Mouse (Mus musculus) neural tube, embryonic 11.5 days (tissue): ENCODE measurements around the gene Arid3b. TPM values are rescaled to one million over a fixed set of nuclear protein-coding genes. Genes with fewer than 3 reads are reported as not detected.

ENCODE experiments used
- ATAC-seq: fragments of 200-750 bp; cut with Nextera tagmentation; 2 replicates; pipeline ENCODE4 v1.8.0; 2017; ENCODE audit warnings: moderate number of reproducible peaks, mild to moderate bottlenecking, moderate TSS enrichment, moderate library complexity; ENCODE audit not compliant: insufficient read depth, low FRiP score, low TSS enrichment
- DNase-seq: peaks from one replicate; pipeline ENCODE4 v3.0.0-alpha.2; 2015; ENCODE audit warnings: low spot score
- H3K27ac ChIP-seq: fragments of 300-500 bp; sonication (generic); 2 replicates; pipeline ENCODE4 v1.5.1; 2014; ENCODE audit warnings: low read depth, mild to moderate bottlenecking, low read length
- H3K27me3 ChIP-seq: fragments of 300-500 bp; sonication (generic); 2 replicates; pipeline ENCODE4 v1.6.1; 2014; ENCODE audit warnings: mild to moderate bottlenecking, low read length, mixed read lengths; ENCODE audit not compliant: control insufficient read depth, insufficient read depth
- H3K36me3 ChIP-seq: fragments of 300-500 bp; sonication (generic); 2 replicates; pipeline ENCODE4 v1.6.1; 2014; ENCODE audit warnings: mild to moderate bottlenecking, low read length, moderate library complexity, mixed read lengths; ENCODE audit not compliant: control insufficient read depth, insufficient read depth
- H3K4me1 ChIP-seq: fragments of 300-500 bp; sonication (generic); 2 replicates; pipeline ENCODE4 v1.6.1; 2014; ENCODE audit warnings: low read length, mixed read lengths; ENCODE audit not compliant: control insufficient read depth, insufficient read depth
- H3K4me2 ChIP-seq: fragments of 300-500 bp; sonication (generic); 2 replicates; pipeline ENCODE4 v1.6.1; 2014; ENCODE audit warnings: low read depth, mild to moderate bottlenecking, moderate library complexity
- H3K4me3 ChIP-seq: fragments of 300-500 bp; sonication (generic); 2 replicates; pipeline ENCODE4 v1.5.1; 2014; ENCODE audit warnings: low read depth, low read length
- H3K9ac ChIP-seq: fragments of 300-500 bp; sonication (generic); 2 replicates; pipeline ENCODE4 v1.6.1; 2014; ENCODE audit warnings: mild to moderate bottlenecking, low read length
- H3K9me3 ChIP-seq: fragments of 300-500 bp; sonication (generic); 2 replicates; pipeline ENCODE4 v1.6.1; 2016; ENCODE audit warnings: low read length; ENCODE audit not compliant: control insufficient read depth
- WGBS: fragments of 180-500 bp; shearing (Covaris S2); extraction: QIAGEN DNeasy Blood & Tissue Kit; methylation state at CpG from one replicate; pipeline ENCODE4 v1.1.7; 2014; 5-methylcytosine and 5-hydroxymethylcytosine counted together
- polyA plus RNA-seq: library from polyadenylated mRNA; unstranded; fragments of >200 nt; fragmentation: Nextera tagmentation; extraction: Ambion mirVana; gene quantifications from 2 replicates; pipeline ENCODE4 v1.2.1, GENCODE M21; 2014

Arid3b gene
- polyA plus RNA-seq, 1 experiment from 2014 or later: 25.8 TPM

GRCm38 (mm10) chr9:57867880-57868279 is 31.3 kb upstream of the Arid3b start:
- ATAC-seq (no peak), DNase-seq (no peak)
- Histone ChIP-seq H3K27ac (no peak overlapping the region), H3K4me2 (no peak overlapping the region), H3K9me3 (no peaks in the 10 kb centered on the region), H3K4me1 (no peaks in the 10 kb centered on the region), H3K4me3 (no peak overlapping the region), H3K36me3 (no peaks in the 10 kb centered on the region), H3K27me3 (no peaks in the 10 kb centered on the region), H3K9ac (no peak overlapping the region)
- WGBS: 90% methylated on average over 5 of the region's 5 CpGs

GRCm38 (mm10) chr9:57867236-57867635 is 30.6 kb upstream of the Arid3b start:
- Histone ChIP-seq H3K36me3 (no peaks in the 10 kb centered on the region), H3K27me3 (no peaks in the 10 kb centered on the region), H3K9me3 (no peaks in the 10 kb centered on the region), H3K9ac (no peak overlapping the region), H3K4me3 (no peak overlapping the region), H3K4me1 (no peaks in the 10 kb centered on the region), H3K4me2 (no peak overlapping the region), H3K27ac (no peak overlapping the region)
- ATAC-seq: no peak
- WGBS: 84% methylated on average over 4 of the region's 4 CpGs
- no peak for DNase-seq

GRCm38 (mm10) chr9:57866530-57866929 is 29.9 kb upstream of the Arid3b start:
- no peak for DNase-seq
- ATAC-seq: no peak
- H3K4me2 ChIP-seq: no peak overlapping the region
- 87% methylated on average over 7 of the region's 7 CpGs for WGBS
- H3K9ac ChIP-seq: no peak overlapping the region
- no peaks in the 10 kb centered on the region for H3K27me3 ChIP-seq
- no peak overlapping the region for H3K4me3 ChIP-seq
- H3K36me3 ChIP-seq: no peaks in the 10 kb centered on the region
- no peaks in the 10 kb centered on the region for H3K9me3 ChIP-seq
- no peak overlapping the region for H3K27ac ChIP-seq
- H3K4me1 ChIP-seq: no peaks in the 10 kb centered on the region

- Histone ChIP-seq H3K9me3 (no peaks in the 10 kb centered on the region), H3K36me3 (no peaks in the 10 kb centered on the region), H3K4me3 (no peak overlapping the region), H3K27me3 (no peaks in the 10 kb centered on the region), H3K9ac (no peak overlapping the region), H3K27ac (no peak overlapping the region), H3K4me1 (no peaks in the 10 kb centered on the region), H3K4me2 (no peak overlapping the region)
- ATAC-seq (no peak), DNase-seq (no peak)
These were observed 27.7 kb upstream of the Arid3b start for GRCm38 (mm10) chr9:57864336-57864735.

GRCm38 (mm10) chr9:57861951-57862471 is 25.4 kb upstream of the Arid3b start:
- no peaks in the 10 kb centered on the region for H3K4me1 ChIP-seq
- ATAC-seq: no peak
- WGBS: 42% methylated on average over 9 of the region's 9 CpGs
- H3K9ac ChIP-seq: no peak overlapping the region
- H3K4me2 ChIP-seq: no peak overlapping the region
- no peak overlapping the region for H3K4me3 ChIP-seq
- H3K9me3 ChIP-seq: no peaks in the 10 kb centered on the region
- H3K27ac ChIP-seq: no peak overlapping the region
- no peaks in the 10 kb centered on the region for H3K36me3 ChIP-seq
- peak; percentile 52 for DNase-seq
- no peaks in the 10 kb centered on the region for H3K27me3 ChIP-seq

- Histone ChIP-seq H3K36me3 (no peaks in the 10 kb centered on the region), H3K27me3 (no peaks in the 10 kb centered on the region), H3K9ac (no peak overlapping the region), H3K4me2 (no peak overlapping the region), H3K4me1 (no peaks in the 10 kb centered on the region), H3K9me3 (no peaks in the 10 kb centered on the region), H3K4me3 (no peak overlapping the region), H3K27ac (no peak overlapping the region)
- WGBS: 86% methylated on average over 2 of the region's 2 CpGs
- DNase-seq: no peak
- no peak for ATAC-seq
These were observed 19.9 kb upstream of the Arid3b start for GRCm38 (mm10) chr9:57856456-57856855.

- ATAC-seq (no peak), DNase-seq (no peak)
- Histone ChIP-seq H3K9ac (no peak overlapping the region), H3K36me3 (no peaks in the 10 kb centered on the region), H3K27ac (no peak overlapping the region), H3K27me3 (no peaks in the 10 kb centered on the region), H3K4me1 (no peaks in the 10 kb centered on the region), H3K4me2 (no peak overlapping the region), H3K4me3 (no peak overlapping the region), H3K9me3 (no peaks in the 10 kb centered on the region)
These were observed 17.7 kb upstream of the Arid3b start for GRCm38 (mm10) chr9:57854280-57854679.

GRCm38 (mm10) chr9:57839032-57839431 is 2.4 kb upstream of the Arid3b start:
- H3K27ac ChIP-seq: no peak overlapping the region
- no peak overlapping the region for H3K9ac ChIP-seq
- H3K4me2 ChIP-seq: no peak overlapping the region
- peaks cover 1% of the 10 kb centered on the region; the same call in 1 of the 2 replicates for H3K4me1 ChIP-seq
- WGBS: 90% methylated on average over 2 of the region's 2 CpGs
- ATAC-seq (no peak), DNase-seq (no peak)
- H3K4me3 ChIP-seq: no peak overlapping the region
- no peaks in the 10 kb centered on the region for H3K27me3 ChIP-seq
- H3K36me3 ChIP-seq: no peaks in the 10 kb centered on the region
- H3K9me3 ChIP-seq: no peaks in the 10 kb centered on the region

GRCm38 (mm10) chr9:57835841-57836514 is 615 bp downstream of the Arid3b start:
- no peaks in the 10 kb centered on the region for H3K9me3 ChIP-seq
- DNase-seq: no peak
- no peaks in the 10 kb centered on the region for H3K27me3 ChIP-seq
- H3K4me1 ChIP-seq: peaks cover 14% of the 10 kb centered on the region
- 2% methylated on average over 22 of the region's 22 CpGs for WGBS
- H3K4me3 ChIP-seq: peak overlapping the region; percentile 66
- H3K27ac ChIP-seq: peak overlapping the region; percentile 49; the same call in 1 of the 2 replicates
- H3K4me2 ChIP-seq: peak overlapping the region; percentile 60
- no peaks in the 10 kb centered on the region for H3K36me3 ChIP-seq
- ATAC-seq: 0 out of 2 replicates have a peak, but pooled peaks have one; percentile 18
- peak overlapping the region; percentile 52 for H3K9ac ChIP-seq
